Mouse (Mus musculus) mature B cell (primary cell): Measurements from ENCODE around the gene Usp28.
"Not testable (repeated sequence)": the region's sequence is repeated elsewhere in the genome, so short reads cannot be mapped to it uniquely, and the experiment has no call there.

Experiments used
- in situ Hi-C: fragments of 300-500 bp; cut with MboI; formaldehyde crosslinking; loops from 2 replicates; pipeline ENCODE4 v1.14.3; 2019

Usp28 gene

GRCm38 (mm10) chr9:48984845-48985707 lies at the start of gene Usp28:
Gene Usp28 (plus strand): TSS chr9:48985375.
- in situ Hi-C loops, result no loop called here

GRCm38 (mm10) chr9:48942349-48942748 lies 42.8 kb upstream of the Usp28 start:
- in situ Hi-C loops, result no loop called here

- in situ Hi-C loops, result no loop called here
These were observed 37.6 kb upstream of the Usp28 start for GRCm38 (mm10) chr9:48947565-48947964.

- in situ Hi-C loops, result no loop called here
These were observed 23.9 kb upstream of the Usp28 start for GRCm38 (mm10) chr9:48961314-48961713.

GRCm38 (mm10) chr9:48962131-48962530 lies 23.0 kb upstream of the Usp28 start:
- in situ Hi-C loops, result no loop called here

GRCm38 (mm10) chr9:48964587-48965040 lies 20.6 kb upstream of the Usp28 start, which contains the start of gene Htr3b:
Gene Htr3b (minus strand): TSS chr9:48964990.
- in situ Hi-C loops, result no loop called here

- in situ Hi-C loops, result no loop called here
These were observed 12.7 kb upstream of the Usp28 start for GRCm38 (mm10) chr9:48972494-48972893.

- in situ Hi-C loops, result no loop called here
These were observed 8.4 kb upstream of the Usp28 start for GRCm38 (mm10) chr9:48976661-48977355.

GRCm38 (mm10) chr9:48980371-48980770 lies 4.8 kb upstream of the Usp28 start:
- in situ Hi-C loops, result no loop called here

GRCm38 (mm10) chr9:48980781-48981180 lies 4.4 kb upstream of the Usp28 start:
- in situ Hi-C loops, result no loop called here

- in situ Hi-C loops, result no loop called here
These were observed 3.3 kb upstream of the Usp28 start for GRCm38 (mm10) chr9:48981827-48982226.

- in situ Hi-C loops, result not testable (repeated sequence)
These were observed 1.4 kb upstream of the Usp28 start for GRCm38 (mm10) chr9:48983801-48984200.

- in situ Hi-C loops, result no loop called here
These were observed 793 bp upstream of the Usp28 start for GRCm38 (mm10) chr9:48984320-48984844.

- in situ Hi-C loops, result no loop called here
These were observed 523 bp downstream of the Usp28 start for GRCm38 (mm10) chr9:48985708-48986088.

GRCm38 (mm10) chr9:48986616-48987141 lies 1.5 kb downstream of the Usp28 start:
- in situ Hi-C loops, result no loop called here

GRCm38 (mm10) chr9:48987201-48988101 lies 2.3 kb downstream of the Usp28 start:
- in situ Hi-C loops, result no loop called here

- in situ Hi-C loops, result loop anchor here (10.0 kb wide), 1 partner anchor 63 kb away; the partner anchor contains the start of gene Zw10
These were observed 6.5 kb downstream of the Usp28 start for GRCm38 (mm10) chr9:48991671-48992070.

- in situ Hi-C loops, result loop anchor here (10.0 kb wide), 1 partner anchor 60 kb away; the partner anchor contains the start of gene Zw10
These were observed 9.6 kb downstream of the Usp28 start for GRCm38 (mm10) chr9:48994779-48995178.

GRCm38 (mm10) chr9:48995735-48996134 lies 10.6 kb downstream of the Usp28 start:
- in situ Hi-C loops, result loop anchor here (10.0 kb wide), 1 partner anchor 59 kb away; the partner anchor contains the start of gene Zw10

GRCm38 (mm10) chr9:48999256-48999655 lies 14.1 kb downstream of the Usp28 start:
- in situ Hi-C loops, result loop anchor here (10.0 kb wide), 1 partner anchor 56 kb away; the partner anchor contains the start of gene Zw10

GRCm38 (mm10) chr9:49015824-49016223 lies 30.6 kb downstream of the Usp28 start:
- in situ Hi-C loops, result no loop called here
